Mouse (Mus musculus) limb, embryonic 10.5 days (tissue): Measurements from ENCODE around the gene Zfc3h1. TPM values are rescaled to one million over a fixed set of nuclear protein-coding genes. Genes with fewer than 3 reads are reported as not detected.
A peak's percentile ranks its signal among the peaks of the same experiment; 100 is the strongest.

ENCODE experiments used
- DNase-seq: peaks from one replicate; pipeline ENCODE4 v3.0.0-alpha.2; 2017; ENCODE audit warnings: low spot score
- H3K27ac ChIP-seq: fragments of 300-500 bp; sonication (generic); 2 replicates; pipeline ENCODE4 v1.5.1; 2016; ENCODE audit warnings: mild to moderate bottlenecking
- H3K27me3 ChIP-seq: fragments of 300-500 bp; sonication (generic); 2 replicates; pipeline ENCODE4 v1.6.1; 2016; ENCODE audit warnings: low read depth, mild to moderate bottlenecking; ENCODE audit not compliant: poor library complexity, severe bottlenecking
- H3K36me3 ChIP-seq: fragments of 300-500 bp; sonication (generic); 2 replicates; pipeline ENCODE4 v1.6.1; 2016; ENCODE audit warnings: mild to moderate bottlenecking, moderate library complexity
- H3K4me1 ChIP-seq: fragments of 300-500 bp; sonication (generic); 2 replicates; pipeline ENCODE4 v1.6.1; 2016
- H3K4me3 ChIP-seq: fragments of 300-500 bp; sonication (generic); 2 replicates; pipeline ENCODE4 v1.5.1; 2016; ENCODE audit warnings: mild to moderate bottlenecking, moderate library complexity
- H3K9me3 ChIP-seq: fragments of 300-500 bp; sonication (generic); replicated peaks from 2 replicates; pipeline ENCODE4 v1.6.1; 2016; ENCODE audit warnings: mild to moderate bottlenecking
- WGBS: fragments of 180-500 bp; shearing (Covaris S2); methylation state at CpG from one replicate; pipeline ENCODE4 v1.1.7; 2016; 5-methylcytosine and 5-hydroxymethylcytosine counted together
- polyA plus RNA-seq: library from polyadenylated mRNA; unstranded; fragments of >200 nt; fragmentation: Nextera tagmentation; extraction: Ambion mirVana; gene quantifications from 2 replicates; pipeline ENCODE4 v1.2.1, GENCODE M21; 2016

Zfc3h1 gene
- polyA plus RNA-seq, 1 experiment from 2014 or later, result 18.0 TPM

GRCm38 (mm10) chr10:115391896-115392295 lies 7.1 kb downstream of the Zfc3h1 start:
- no peaks in the 10 kb centered on the region; the same call in 1 of the 2 replicates for H3K4me1 ChIP-seq
- 93% methylated on average over 1 of the region's 1 CpGs for WGBS
- no peak for DNase-seq
- peaks cover 80% of the 10 kb centered on the region for H3K36me3 ChIP-seq
- no peak overlapping the region for H3K27ac ChIP-seq
- no peaks in the 10 kb centered on the region for H3K9me3 ChIP-seq
- H3K27me3 ChIP-seq, result no peaks in the 10 kb centered on the region
- no peak overlapping the region for H3K4me3 ChIP-seq

- peak; percentile 57 for DNase-seq
- H3K27ac ChIP-seq, result no peak overlapping the region
- WGBS, result 74% methylated on average over 6 of the region's 6 CpGs
- no peaks in the 10 kb centered on the region for H3K27me3 ChIP-seq
- no peak overlapping the region for H3K4me3 ChIP-seq
- no peaks in the 10 kb centered on the region for H3K4me1 ChIP-seq
- H3K9me3 ChIP-seq, result no peaks in the 10 kb centered on the region
- H3K36me3 ChIP-seq, result peaks cover 94% of the 10 kb centered on the region
These were observed 21.6 kb downstream of the Zfc3h1 start for GRCm38 (mm10) chr10:115406393-115406792.

GRCm38 (mm10) chr10:115413496-115413895 lies 28.7 kb downstream of the Zfc3h1 start:
- WGBS, result 90% methylated on average over 2 of the region's 2 CpGs
- H3K36me3 ChIP-seq, result peaks cover 98% of the 10 kb centered on the region
- no peak overlapping the region for H3K27ac ChIP-seq
- no peaks in the 10 kb centered on the region for H3K4me1 ChIP-seq
- no peaks in the 10 kb centered on the region for H3K9me3 ChIP-seq
- no peak overlapping the region for H3K4me3 ChIP-seq
- no peak for DNase-seq
- H3K27me3 ChIP-seq, result no peaks in the 10 kb centered on the region

- Histone ChIP-seq H3K4me3 (no peak overlapping the region), H3K36me3 (peaks cover 98% of the 10 kb centered on the region), H3K27ac (no peak overlapping the region), H3K27me3 (no peaks in the 10 kb centered on the region), H3K4me1 (no peaks in the 10 kb centered on the region), H3K9me3 (no peaks in the 10 kb centered on the region)
- 89% methylated on average over 3 of the region's 3 CpGs for WGBS
- DNase-seq, result no peak
These were observed 29.3 kb downstream of the Zfc3h1 start for GRCm38 (mm10) chr10:115414056-115414455.

GRCm38 (mm10) chr10:115421976-115422375 lies 37.2 kb downstream of the Zfc3h1 start:
- Histone ChIP-seq H3K4me3 (no peak overlapping the region), H3K9me3 (no peaks in the 10 kb centered on the region), H3K27me3 (no peaks in the 10 kb centered on the region), H3K4me1 (no peaks in the 10 kb centered on the region), H3K27ac (no peak overlapping the region), H3K36me3 (peaks cover 94% of the 10 kb centered on the region)
- no peak for DNase-seq
- 87% methylated on average over 4 of the region's 4 CpGs for WGBS

GRCm38 (mm10) chr10:115425351-115425750 lies 40.6 kb downstream of the Zfc3h1 start:
- Histone ChIP-seq H3K4me3 (no peak overlapping the region), H3K4me1 (no peaks in the 10 kb centered on the region), H3K9me3 (no peaks in the 10 kb centered on the region), H3K27ac (no peak overlapping the region), H3K36me3 (peaks cover 95% of the 10 kb centered on the region), H3K27me3 (no peaks in the 10 kb centered on the region)
- 82% methylated on average over 2 of the region's 2 CpGs for WGBS
- DNase-seq, result no peak

GRCm38 (mm10) chr10:115437286-115437685 lies 52.5 kb downstream of the Zfc3h1 start:
- WGBS, result 86% methylated on average over 4 of the region's 4 CpGs
- no peak for DNase-seq
- Histone ChIP-seq H3K27ac (no peak overlapping the region), H3K4me1 (no peaks in the 10 kb centered on the region), H3K36me3 (peaks cover 43% of the 10 kb centered on the region), H3K9me3 (no peaks in the 10 kb centered on the region), H3K27me3 (no peaks in the 10 kb centered on the region), H3K4me3 (no peak overlapping the region)

GRCm38 (mm10) chr10:115448614-115449013 lies 63.9 kb downstream of the Zfc3h1 start:
- Histone ChIP-seq H3K9me3 (no peaks in the 10 kb centered on the region; the same call in 1 of the 2 replicates), H3K36me3 (no peaks in the 10 kb centered on the region), H3K27me3 (no peaks in the 10 kb centered on the region), H3K27ac (no peak overlapping the region), H3K4me1 (no peaks in the 10 kb centered on the region), H3K4me3 (no peak overlapping the region)
- 87% methylated on average over 13 of the region's 13 CpGs for whole genome bisulfite sequencing
- no peak for DNase-seq

GRCm38 (mm10) chr10:115457368-115458021 lies 72.7 kb downstream of the Zfc3h1 start:
- Histone ChIP-seq H3K27ac (no peak overlapping the region), H3K36me3 (no peaks in the 10 kb centered on the region), H3K4me3 (no peak overlapping the region), H3K4me1 (no peaks in the 10 kb centered on the region), H3K27me3 (no peaks in the 10 kb centered on the region), H3K9me3 (no peaks in the 10 kb centered on the region)
- WGBS, result 64% methylated on average over 6 of the region's 6 CpGs
- peak; percentile 23 for DNase-seq

- no peaks in the 10 kb centered on the region for H3K36me3 ChIP-seq
- no peaks in the 10 kb centered on the region for H3K4me1 ChIP-seq
- no peak overlapping the region for H3K27ac ChIP-seq
- H3K4me3 ChIP-seq, result no peak overlapping the region
- no peaks in the 10 kb centered on the region for H3K27me3 ChIP-seq
- 72% methylated on average over 5 of the region's 5 CpGs for WGBS
- no peaks in the 10 kb centered on the region for H3K9me3 ChIP-seq
- DNase-seq, result no peak
These were observed 77.9 kb downstream of the Zfc3h1 start for GRCm38 (mm10) chr10:115462646-115463045.

- 85% methylated on average over 7 of the region's 7 CpGs for WGBS
These were observed 80.3 kb downstream of the Zfc3h1 start for GRCm38 (mm10) chr10:115465072-115465471.

GRCm38 (mm10) chr10:115465778-115466177 lies 81.0 kb downstream of the Zfc3h1 start:
- H3K4me3 ChIP-seq, result no peak overlapping the region
- DNase-seq, result no peak
- H3K27me3 ChIP-seq, result peaks cover 9% of the 10 kb centered on the region; the same call in 1 of the 2 replicates
- no peak overlapping the region for H3K27ac ChIP-seq
- H3K36me3 ChIP-seq, result no peaks in the 10 kb centered on the region
- H3K9me3 ChIP-seq, result no peaks in the 10 kb centered on the region
- no peaks in the 10 kb centered on the region for H3K4me1 ChIP-seq
- WGBS, result 71% methylated on average over 6 of the region's 6 CpGs

More at GRCm38 (mm10) chr10:115465072-115465471, 80.3 kb downstream of the Zfc3h1 start:
- H3K4me3 ChIP-seq, result no peak overlapping the region
- no peak overlapping the region for H3K27ac ChIP-seq
- H3K4me1 ChIP-seq, result no peaks in the 10 kb centered on the region
- no peaks in the 10 kb centered on the region for H3K36me3 ChIP-seq
- H3K27me3 ChIP-seq, result peaks cover 9% of the 10 kb centered on the region; the same call in 1 of the 2 replicates
- DNase-seq, result no peak
- no peaks in the 10 kb centered on the region for H3K9me3 ChIP-seq

GRCm38 (mm10) chr10:115467985-115468384 lies 83.2 kb downstream of the Zfc3h1 start:
- Histone ChIP-seq H3K36me3 (no peaks in the 10 kb centered on the region), H3K4me3 (no peak overlapping the region), H3K4me1 (no peaks in the 10 kb centered on the region), H3K9me3 (no peaks in the 10 kb centered on the region), H3K27ac (no peak overlapping the region), H3K27me3 (peaks cover 9% of the 10 kb centered on the region; the same call in 1 of the 2 replicates)
- DNase-seq, result no peak
- WGBS, result 87% methylated on average over 8 of the region's 8 CpGs

GRCm38 (mm10) chr10:115468632-115469031 lies 83.9 kb downstream of the Zfc3h1 start:
- WGBS, result 42% methylated on average over 7 of the region's 7 CpGs
- DNase-seq, result no peak
- no peak overlapping the region for H3K4me3 ChIP-seq
- H3K27ac ChIP-seq, result no peak overlapping the region
- no peaks in the 10 kb centered on the region for H3K4me1 ChIP-seq
- no peaks in the 10 kb centered on the region for H3K36me3 ChIP-seq
- no peaks in the 10 kb centered on the region for H3K9me3 ChIP-seq
- H3K27me3 ChIP-seq, result peaks cover 9% of the 10 kb centered on the region; the same call in 1 of the 2 replicates
